Comparison of ENCODE assay signal across 7 mouse cellular contexts in genomic region chr2:26227788-26228187, GRCm38 (mm10). TPM values are rescaled to one million over a fixed set of nuclear protein-coding genes. Genes with fewer than 3 reads are reported as not detected.
DNase-seq lines count a peak whose midpoint lies in the region; TF ChIP-seq lines count a peak whose summit lies in the region.

No protein-coding gene starts in this region.

- no peaks in the 10 kb centered on the region for H3K9me3 ChIP-seq in E14TG2a.4 (ENCODE audit: low read length)

- peaks cover 74% of the 10 kb centered on the region for H3K36me3 ChIP-seq in E14TG2a.4 (ENCODE audit: insufficient read depth, low read length)
- no peaks in the 10 kb centered on the region for H3K36me3 ChIP-seq in splenic B cell, adult 2 months (ENCODE audit: control insufficient read depth, insufficient read depth, low read length, poor library complexity, severe bottlenecking)

- DNase-seq in R1 (ENCODE audit: low read depth, low spot score) = peak; percentile 80
- peak; percentile 61 to 66 for DNase-seq in heart, postnatal 10 days
- DNase-seq in layer of hippocampus, adult 8-10 months (ENCODE audit: low spot score in 2 of 2) = peak; percentile 33 to 52
- DNase-seq in lung, postnatal 14 days = peak; percentile 30
- peak; percentile 63 for DNase-seq in splenic B cell, adult 2 months (ENCODE audit: low read depth, low spot score)

- intact Hi-C loops in heart, postnatal 10 days (cut with DNase I) = loop anchor here (1.0 to 2.0 kb wide), 3 partner anchors 45 to 74 kb away; no protein-coding TSS in a partner anchor

- H3K27ac ChIP-seq in cortical plate, adult 2 months (ENCODE audit: insufficient read depth, low read length) = no peak overlapping the region

- peak; percentile 66 for TF ChIP-seq CTCF in E14TG2a.4 (conservative IDR thresholded peaks at IDR 0.05; ENCODE audit: low read length)
- peak; percentile 77 for TF ChIP-seq CTCF in cortical plate, adult 2 months (IDR thresholded peaks at IDR 0.05; ENCODE audit: extremely low read depth, insufficient read depth, low read length)

- no peak overlapping the region for H3K4me3 ChIP-seq in E14TG2a.4 (replicated peaks; ENCODE audit: low read length)
- H3K4me3 ChIP-seq in cortical plate, adult 2 months (ENCODE audit: insufficient read depth, low read length) = no peak overlapping the region

- H3K4me1 ChIP-seq in E14TG2a.4 (replicated peaks; ENCODE audit: low read depth, low read length) = peaks cover 20% of the 10 kb centered on the region
- peaks cover 6% of the 10 kb centered on the region; the same call in 1 of the 2 replicates for H3K4me1 ChIP-seq in cortical plate, adult 2 months (ENCODE audit: control insufficient read depth, insufficient read depth, low read length)

- H3K27me3 ChIP-seq in E14TG2a.4 (ENCODE audit: insufficient read depth, low read length) = no peaks in the 10 kb centered on the region
- no peaks in the 10 kb centered on the region for H3K27me3 ChIP-seq in splenic B cell, adult 2 months (ENCODE audit: control insufficient read depth, insufficient read depth, low read length, poor library complexity, severe bottlenecking)

- no peak for TF ChIP-seq POLR2A in cortical plate, adult 2 months (IDR thresholded peaks at IDR 0.05; ENCODE audit: extremely low read depth, insufficient read depth, low read length)

RNA-seq across cellular contexts. Expression of gene Qsox2, which starts 9.5 kb away (rescaled TPM):
- polyA plus RNA-seq in cortical plate, adult 2 months (2012; rRNA removed) = 22.0 TPM in 2 replicates
- total RNA-seq in heart, postnatal 10 days (2021) = 10 to 100 TPM; 11.8 to 12.8 TPM
- 10 to 100 TPM; 22.9 to 26.5 (median 24.9) TPM for total RNA-seq in layer of hippocampus, adult 8-10 months (2022)

RNA-seq across cellular contexts. Expression of gene Lhx3, which starts 19.7 kb away (rescaled TPM):
- 0.06 TPM in 1 of 2 replicates, not detected in the other for polyA plus RNA-seq in cortical plate, adult 2 months (2012; rRNA removed)
- not detected for total RNA-seq in heart, postnatal 10 days (2021)
- total RNA-seq in layer of hippocampus, adult 8-10 months (2022) = under 1 TPM in 3 of 4 experiments, not detected in 1; 0.27 to 0.53 (median 0.31) TPM

Comparison
In these comparisons a context has a peak if more than half of its experiments do, and no peak if none do; other contexts are left out.
1. DNase-seq: peak in every context shown above with its lines; median percentile 80 in R1; 64 in heart, postnatal 10 days; 63 in splenic B cell, adult 2 months; 42 in layer of hippocampus, adult 8-10 months; 30 in lung, postnatal 14 days.